Mouse (Mus musculus) thymus, adult 2 months (tissue): ENCODE data around the gene Slc9a1. TPM values are rescaled to one million over a fixed set of nuclear protein-coding genes. Genes with fewer than 3 reads are reported as not detected.

ENCODE experiments used
- DNase-seq: peaks from one replicate; pipeline ENCODE4 v3.0.0; 2021
- H3K27ac ChIP-seq: fragments of 200-500 bp; 2 replicates; pipeline ENCODE4 v1.5.1; 2012; ENCODE audit warnings: low read length, control low read depth; ENCODE audit not compliant: control insufficient read depth, insufficient read depth
- H3K27me3 ChIP-seq: fragments of 200-500 bp; 2 replicates; pipeline ENCODE4 v1.6.1; 2012; ENCODE audit warnings: mild to moderate bottlenecking, low read length, moderate library complexity, mixed read lengths; ENCODE audit not compliant: control insufficient read depth, insufficient read depth
- H3K36me3 ChIP-seq: fragments of 200-500 bp; 2 replicates; pipeline ENCODE4 v1.6.1; 2012; ENCODE audit warnings: mild to moderate bottlenecking, low read length, moderate library complexity; ENCODE audit not compliant: control insufficient read depth, insufficient read depth
- H3K4me1 ChIP-seq: fragments of 200-500 bp; replicated peaks from 2 replicates; pipeline ENCODE4 v1.6.1; 2012; ENCODE audit warnings: low read length; ENCODE audit not compliant: control insufficient read depth, insufficient read depth
- H3K4me3 ChIP-seq: fragments of 200-500 bp; 2 replicates; pipeline ENCODE4 v1.5.1; 2012; ENCODE audit warnings: mild to moderate bottlenecking, low read length, control low read depth, moderate library complexity; ENCODE audit not compliant: control insufficient read depth, insufficient read depth
- CTCF ChIP-seq: fragments of 200-500 bp; IDR thresholded peaks from 2 replicates; pipeline ENCODE4 v1.5.1; 2012; ENCODE audit warnings: mild to moderate bottlenecking, control low read depth, low read length, moderate library complexity, borderline replicate concordance; ENCODE audit not compliant: control insufficient read depth, poor library complexity, insufficient read depth; ENCODE audit errors: extremely low read depth
- POLR2A ChIP-seq: fragments of 200-500 bp; IDR thresholded peaks from 2 replicates; pipeline ENCODE4 v1.6.1; 2012; ENCODE audit warnings: mild to moderate bottlenecking, low read length, control low read depth, moderate library complexity; ENCODE audit not compliant: control insufficient read depth, poor library complexity, insufficient read depth; ENCODE audit errors: extremely low read depth
- WGBS: fragments of 180-500 bp; shearing (Covaris S2); methylation state at CpG from one replicate; pipeline ENCODE4 v1.1.7; 2018; 5-methylcytosine and 5-hydroxymethylcytosine counted together
- polyA plus RNA-seq: library from polyadenylated mRNA; depleted of rRNA; stranded (reverse); fragments of >200 nt; gene quantifications from 2 replicates; pipeline ENCODE4 v1.2.3, GENCODE M21; 2012

Gene Slc9a1
- polyA plus RNA-seq, 1 experiment = 77.9 TPM

GRCm38 (mm10) chr4:133394981-133395573 lies 25.6 kb downstream of the Slc9a1 start:
- no peak overlapping the region for H3K4me3 ChIP-seq
- no peak overlapping the region for H3K27ac ChIP-seq
- TF ChIP-seq POLR2A (no peak), CTCF (no peak)
- WGBS = 88% methylated on average over 4 of the region's 4 CpGs
- no peaks in the 10 kb centered on the region for H3K36me3 ChIP-seq
- no peak for DNase-seq
- peaks cover 20% of the 10 kb centered on the region for H3K4me1 ChIP-seq
- H3K27me3 ChIP-seq = no peaks in the 10 kb centered on the region

- no peak overlapping the region for H3K27ac ChIP-seq
- WGBS = 94% methylated on average over 2 of the region's 2 CpGs
- peaks cover 12% of the 10 kb centered on the region for H3K4me1 ChIP-seq
- TF ChIP-seq CTCF (no peak), POLR2A (no peak)
- no peaks in the 10 kb centered on the region for H3K27me3 ChIP-seq
- H3K36me3 ChIP-seq = no peaks in the 10 kb centered on the region
- no peak overlapping the region for H3K4me3 ChIP-seq
- no peak for DNase-seq
Measured at GRCm38 (mm10) chr4:133396079-133396478, 26.6 kb downstream of the Slc9a1 start.

- Histone ChIP-seq H3K27ac (no peak overlapping the region), H3K27me3 (no peaks in the 10 kb centered on the region), H3K36me3 (no peaks in the 10 kb centered on the region), H3K4me3 (no peak overlapping the region), H3K4me1 (peaks cover 3% of the 10 kb centered on the region)
- no peak for TF ChIP-seq CTCF
- no peak for TF ChIP-seq POLR2A
- no peak for DNase-seq
- WGBS = 73% methylated on average over 5 of the region's 5 CpGs
Measured at GRCm38 (mm10) chr4:133397299-133397698, 27.8 kb downstream of the Slc9a1 start.

- H3K4me1 ChIP-seq = peaks cover 3% of the 10 kb centered on the region
- TF ChIP-seq POLR2A (no peak), CTCF (no peak)
- WGBS = 69% methylated on average over 8 of the region's 8 CpGs
- no peaks in the 10 kb centered on the region for H3K36me3 ChIP-seq
- H3K27ac ChIP-seq = no peak overlapping the region
- H3K27me3 ChIP-seq = no peaks in the 10 kb centered on the region
- DNase-seq = no peak
- H3K4me3 ChIP-seq = no peak overlapping the region
Measured at GRCm38 (mm10) chr4:133397961-133398360, 28.5 kb downstream of the Slc9a1 start.

GRCm38 (mm10) chr4:133398619-133399018 lies 29.1 kb downstream of the Slc9a1 start:
- WGBS = 84% methylated on average over 5 of the region's 5 CpGs
- no peaks in the 10 kb centered on the region for H3K36me3 ChIP-seq
- H3K27me3 ChIP-seq = no peaks in the 10 kb centered on the region
- no peak overlapping the region for H3K27ac ChIP-seq
- TF ChIP-seq CTCF = no peak
- TF ChIP-seq POLR2A = no peak
- H3K4me3 ChIP-seq = no peak overlapping the region
- peaks cover 3% of the 10 kb centered on the region for H3K4me1 ChIP-seq
- no peak for DNase-seq

- TF ChIP-seq CTCF (no peak), POLR2A (no peak)
- Histone ChIP-seq H3K4me1 (peaks cover 3% of the 10 kb centered on the region), H3K27me3 (no peaks in the 10 kb centered on the region), H3K27ac (no peak overlapping the region), H3K4me3 (no peak overlapping the region), H3K36me3 (no peaks in the 10 kb centered on the region)
- 82% methylated on average over 6 of the region's 6 CpGs for WGBS
- no peak for DNase-seq
Measured at GRCm38 (mm10) chr4:133399509-133399908, 30.0 kb downstream of the Slc9a1 start.

GRCm38 (mm10) chr4:133400098-133400497 lies 30.6 kb downstream of the Slc9a1 start:
- peaks cover 3% of the 10 kb centered on the region for H3K4me1 ChIP-seq
- H3K27ac ChIP-seq = no peak overlapping the region
- no peak for TF ChIP-seq POLR2A
- TF ChIP-seq CTCF = no peak
- H3K4me3 ChIP-seq = no peak overlapping the region
- H3K36me3 ChIP-seq = no peaks in the 10 kb centered on the region
- DNase-seq = no peak
- H3K27me3 ChIP-seq = no peaks in the 10 kb centered on the region
- WGBS = 90% methylated on average over 7 of the region's 7 CpGs
